Mouse (Mus musculus): ENCODE data around the gene Polrmt. TPM values are rescaled to one million over a fixed set of nuclear protein-coding genes. Genes with fewer than 3 reads are reported as not detected.

Polrmt gene
- polyA plus RNA-seq, 1 experiment from 2014 or later: 63.8 TPM

DNA sequence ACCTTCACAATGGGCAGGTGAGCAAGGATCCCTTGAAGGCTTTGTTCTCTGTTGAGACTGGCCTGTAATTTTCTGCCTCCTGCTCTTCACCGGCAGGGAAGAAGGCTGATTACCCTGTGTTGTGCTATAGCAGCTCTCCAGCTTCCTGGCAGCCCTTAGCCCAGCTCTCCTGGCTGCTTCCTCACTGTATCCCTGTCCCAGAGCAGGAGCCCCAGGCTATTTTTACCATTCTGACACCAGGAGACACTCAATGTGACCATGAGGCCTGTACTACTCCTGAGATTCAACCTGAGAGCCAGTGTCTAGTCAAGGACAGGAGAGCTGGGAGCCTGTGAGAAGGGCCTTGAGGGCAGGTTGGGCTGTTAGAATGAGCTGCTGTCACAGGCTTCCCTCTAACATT lies 59.7 kb downstream of the Polrmt start:
- Histone ChIP-seq H3K27me3 (ENCODE audit: insufficient read depth, low read length) (no peaks in the 10 kb centered on the region), H3K9me3 (ENCODE audit: low read length) (0 out of 2 replicates have a peak, but pooled peaks cover under 1% of the 10 kb centered on the region), H3K4me1 (ENCODE audit: insufficient read depth, low read length) (peaks cover 16% of the 10 kb centered on the region), H3K4me2 (replicated peaks; ENCODE audit: low read depth, low read length) (no peak overlapping the region), H3K36me3 (ENCODE audit: insufficient read depth, low read length) (peaks cover 53% of the 10 kb centered on the region), H3K4me3 (ENCODE audit: low read length) (no peak overlapping the region), H3K27ac (ENCODE audit: low read length) (no peak overlapping the region), H3K9ac (replicated peaks; ENCODE audit: low read length) (no peak overlapping the region)
- no peak for ATAC-seq (ENCODE audit: low FRiP score, low TSS enrichment)
- whole genome bisulfite sequencing: 91% methylated on average over 1 of the region's 1 CpGs

DNA sequence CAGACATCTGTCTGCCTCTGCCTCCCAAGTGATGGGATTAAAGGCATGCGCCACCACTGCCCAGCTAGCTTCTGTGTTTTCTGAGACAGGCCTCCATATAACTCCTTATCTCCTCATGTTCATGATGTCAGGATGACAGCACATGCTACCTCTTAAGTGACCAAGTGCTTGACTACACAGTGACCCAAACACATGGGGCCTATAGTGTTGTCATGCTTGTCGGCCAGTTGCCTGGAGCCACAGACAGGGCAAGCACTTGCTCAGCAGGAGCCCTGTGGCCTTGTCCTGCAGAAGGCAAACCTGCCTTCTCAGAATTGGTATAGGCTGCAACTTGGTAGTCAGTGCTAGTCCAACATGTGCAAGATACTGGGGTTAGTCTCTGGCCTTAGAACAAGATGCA lies 60.2 kb downstream of the Polrmt start:
- Histone ChIP-seq H3K4me2 (replicated peaks; ENCODE audit: low read depth, low read length) (no peak overlapping the region), H3K27me3 (ENCODE audit: insufficient read depth, low read length) (no peaks in the 10 kb centered on the region), H3K9me3 (ENCODE audit: low read length) (no peaks in the 10 kb centered on the region), H3K36me3 (ENCODE audit: insufficient read depth, low read length) (peaks cover 53% of the 10 kb centered on the region), H3K4me1 (ENCODE audit: insufficient read depth, low read length) (peaks cover 18% of the 10 kb centered on the region), H3K27ac (ENCODE audit: low read length) (no peak overlapping the region), H3K4me3 (ENCODE audit: low read length) (no peak overlapping the region), H3K9ac (replicated peaks; ENCODE audit: low read length) (no peak overlapping the region)
- ATAC-seq (ENCODE audit: low FRiP score, low TSS enrichment): no peak
- WGBS: 92% methylated on average over 2 of the region's 2 CpGs

Other genes with a start within 250 kb of the Polrmt start
- 53.6 and 58.1 TPM in 2 replicates for gene Plpp2, start 212.8 kb downstream of the Polrmt start, polyA plus RNA-seq (2015; fragmentation: Nextera tagmentation; extraction: Ambion mirVana)
- 56.2 and 60.1 TPM in 2 replicates for gene Mier2, start 191.4 kb downstream of the Polrmt start, polyA plus RNA-seq (2015; fragmentation: Nextera tagmentation; extraction: Ambion mirVana)
- not detected in 2 replicates for gene Theg, start 159.2 kb downstream of the Polrmt start, polyA plus RNA-seq (2015; fragmentation: Nextera tagmentation; extraction: Ambion mirVana)
- gene C2cd4c, start 132.6 kb downstream of the Polrmt start, polyA plus RNA-seq (2015; fragmentation: Nextera tagmentation; extraction: Ambion mirVana): 0.04 TPM in 2 replicates
- gene Shc2, start 108.7 kb downstream of the Polrmt start, polyA plus RNA-seq (2015; fragmentation: Nextera tagmentation; extraction: Ambion mirVana): 5.3 and 9.0 TPM in 2 replicates
- gene Odf3l2, start 100.8 kb downstream of the Polrmt start, polyA plus RNA-seq (2015; fragmentation: Nextera tagmentation; extraction: Ambion mirVana): not detected in 2 replicates
- gene Madcam1, start 82.0 kb downstream of the Polrmt start, polyA plus RNA-seq (2015; fragmentation: Nextera tagmentation; extraction: Ambion mirVana): 2.3 and 2.5 TPM in 2 replicates
- 84.2 and 87.0 TPM in 2 replicates for gene Tpgs1, start 77.2 kb downstream of the Polrmt start, polyA plus RNA-seq (2015; fragmentation: Nextera tagmentation; extraction: Ambion mirVana)
- 81.2 and 92.3 TPM in 2 replicates for gene Cdc34, start 64.4 kb downstream of the Polrmt start, polyA plus RNA-seq (2015; fragmentation: Nextera tagmentation; extraction: Ambion mirVana)
- 0.75 and 0.81 TPM in 2 replicates for gene Gzmm, start 57.6 kb downstream of the Polrmt start, polyA plus RNA-seq (2015; fragmentation: Nextera tagmentation; extraction: Ambion mirVana)
- gene Bsg, start 42.1 kb downstream of the Polrmt start, polyA plus RNA-seq (2015; fragmentation: Nextera tagmentation; extraction: Ambion mirVana): 954 and 1,048 TPM in 2 replicates
- gene Hcn2, start 29.9 kb downstream of the Polrmt start, polyA plus RNA-seq (2015; fragmentation: Nextera tagmentation; extraction: Ambion mirVana): 0.05 and 0.12 TPM in 2 replicates
- 0.14 and 0.39 TPM in 2 replicates for gene Fgf22, start 8.5 kb upstream of the Polrmt start, polyA plus RNA-seq (2015; fragmentation: Nextera tagmentation; extraction: Ambion mirVana)
- gene Rnf126, start 20.4 kb upstream of the Polrmt start, polyA plus RNA-seq (2015; fragmentation: Nextera tagmentation; extraction: Ambion mirVana): 66.4 and 77.0 TPM in 2 replicates
- gene Fstl3, start 30.7 kb upstream of the Polrmt start, polyA plus RNA-seq (2015; fragmentation: Nextera tagmentation; extraction: Ambion mirVana): 23.9 and 26.4 TPM in 2 replicates
- not detected in 2 replicates for gene Prss57, start 44.4 kb upstream of the Polrmt start, polyA plus RNA-seq (2015; fragmentation: Nextera tagmentation; extraction: Ambion mirVana)
- gene Palm, start 47.0 kb upstream of the Polrmt start, polyA plus RNA-seq (2015; fragmentation: Nextera tagmentation; extraction: Ambion mirVana): 190 and 194 TPM in 2 replicates
- gene Misp, start 74.4 kb upstream of the Polrmt start, polyA plus RNA-seq (2015; fragmentation: Nextera tagmentation; extraction: Ambion mirVana): 18.2 and 18.5 TPM in 2 replicates
- 431 and 491 TPM in 2 replicates for gene Ptbp1, start 107.8 kb upstream of the Polrmt start, polyA plus RNA-seq (2015; fragmentation: Nextera tagmentation; extraction: Ambion mirVana)
- 7.9 and 8.2 TPM in 2 replicates for gene Prtn3, start 127.9 kb upstream of the Polrmt start, polyA plus RNA-seq (2015; fragmentation: Nextera tagmentation; extraction: Ambion mirVana)
- 72.7 and 78.6 TPM in 2 replicates for gene Plppr3, start 128.1 kb upstream of the Polrmt start, polyA plus RNA-seq (2015; fragmentation: Nextera tagmentation; extraction: Ambion mirVana)
- 0.60 and 0.76 TPM in 2 replicates for gene Elane, start 139.7 kb upstream of the Polrmt start, polyA plus RNA-seq (2015; fragmentation: Nextera tagmentation; extraction: Ambion mirVana)
- not detected in 2 replicates for gene Cfd, start 144.3 kb upstream of the Polrmt start, polyA plus RNA-seq (2015; fragmentation: Nextera tagmentation; extraction: Ambion mirVana)
- gene Med16, start 162.3 kb upstream of the Polrmt start, polyA plus RNA-seq (2015; fragmentation: Nextera tagmentation; extraction: Ambion mirVana): 71.0 and 72.4 TPM in 2 replicates
- 9.2 TPM in 1 of 2 replicates, not detected in the other for gene Gm26602, start 164.3 kb upstream of the Polrmt start, polyA plus RNA-seq (2015; fragmentation: Nextera tagmentation; extraction: Ambion mirVana)
- gene Kiss1r, start 170.4 kb upstream of the Polrmt start, polyA plus RNA-seq (2015; fragmentation: Nextera tagmentation; extraction: Ambion mirVana): 1.5 and 2.1 TPM in 2 replicates
- 169 and 170 TPM in 2 replicates for gene R3hdm4, start 174.6 kb upstream of the Polrmt start, polyA plus RNA-seq (2015; fragmentation: Nextera tagmentation; extraction: Ambion mirVana)
- gene Arid3a, start 180.5 kb upstream of the Polrmt start, polyA plus RNA-seq (2015; fragmentation: Nextera tagmentation; extraction: Ambion mirVana): 5.5 and 9.2 TPM in 2 replicates
- 101 and 113 TPM in 2 replicates for gene Wdr18, start 213.6 kb upstream of the Polrmt start, polyA plus RNA-seq (2015; fragmentation: Nextera tagmentation; extraction: Ambion mirVana)
- gene Grin3b, start 224.1 kb upstream of the Polrmt start, polyA plus RNA-seq (2015; fragmentation: Nextera tagmentation; extraction: Ambion mirVana): 0.54 and 0.71 TPM in 2 replicates
- gene Tmem259, start 237.7 kb upstream of the Polrmt start, polyA plus RNA-seq (2015; fragmentation: Nextera tagmentation; extraction: Ambion mirVana): 10.8 and 11.2 TPM in 2 replicates
- 309 and 332 TPM in 2 replicates for gene Cnn2, start 242.0 kb upstream of the Polrmt start, polyA plus RNA-seq (2015; fragmentation: Nextera tagmentation; extraction: Ambion mirVana)
- gene Abca7, start 249.9 kb upstream of the Polrmt start, polyA plus RNA-seq (2015; fragmentation: Nextera tagmentation; extraction: Ambion mirVana): 4.2 and 4.4 TPM in 2 replicates

All from kidney, embryonic 16.5 days (tissue).